In genomic region chr9:35139231-35139744, GRCm38 (mm10) we compare ENCODE assay signal across 27 mouse cellular contexts. TPM values are rescaled to one million over a fixed set of nuclear protein-coding genes. Genes with fewer than 3 reads are reported as not detected.
DNase-seq lines count a peak whose midpoint lies in the region; ATAC-seq and TF ChIP-seq lines count a peak whose summit lies in the region.
"Had no signal": no experiment of that assay in that cellular context is flagged by ENCODE, and none has a peak within 500 bp of the region (broad histone marks: within the 10 kb centered on the region; RNA-seq: fewer than 3 reads in every experiment).

No protein-coding gene starts in this region.

- TF ChIP-seq POLR2A in liver, adult 2 months (IDR thresholded peaks at IDR 0.05; ENCODE audit: extremely low read depth, insufficient read depth, low read length), result no peak

- H3K27me3 ChIP-seq in liver, adult 2 months (ENCODE audit: control insufficient read depth, insufficient read depth, low read length), result no peaks in the 10 kb centered on the region
- no peaks in the 10 kb centered on the region for H3K27me3 ChIP-seq in liver, embryonic 11.5 days (replicated peaks; ENCODE audit: control insufficient read depth, insufficient read depth, low read length)
- no peaks in the 10 kb centered on the region for H3K27me3 ChIP-seq in midbrain, embryonic 10.5 days (ENCODE audit: low read depth, poor library complexity, severe bottlenecking)
- no peaks in the 10 kb centered on the region for H3K27me3 ChIP-seq in midbrain, embryonic 15.5 days (replicated peaks)
- no peaks in the 10 kb centered on the region for H3K27me3 ChIP-seq in liver, postnatal 0 days (ENCODE audit: insufficient read depth, low read length)
- H3K27me3 ChIP-seq: embryonic facial prominence, embryonic 12.5 days; forebrain, embryonic 13.5 days; heart, embryonic 12.5 days had no signal

- peaks cover 39% of the 10 kb centered on the region for H3K4me1 ChIP-seq in liver, adult 2 months (ENCODE audit: control insufficient read depth, insufficient read depth, low read length)
- peaks cover 3% of the 10 kb centered on the region; the same call in 1 of the 2 replicates for H3K4me1 ChIP-seq in liver, embryonic 11.5 days (replicated peaks; ENCODE audit: control insufficient read depth, insufficient read depth, low read length)
- peaks cover 9% of the 10 kb centered on the region; the same call in 1 of the 2 replicates for H3K4me1 ChIP-seq in midbrain, embryonic 10.5 days
- H3K4me1 ChIP-seq in midbrain, embryonic 15.5 days, result no peaks in the 10 kb centered on the region
- H3K4me1 ChIP-seq in liver, postnatal 0 days (ENCODE audit: insufficient read depth), result peaks cover 22% of the 10 kb centered on the region
- H3K4me1 ChIP-seq: embryonic facial prominence, embryonic 12.5 days; forebrain, embryonic 13.5 days had no signal

- ATAC-seq in liver, embryonic 11.5 days (replicated peaks; ENCODE audit: low FRiP score), result no peak
- ATAC-seq in midbrain, embryonic 15.5 days (replicated peaks), result no peak
- no peak for ATAC-seq in liver, postnatal 0 days
- ATAC-seq: CD4-positive, CD25-positive, alpha-beta regulatory T cell, adult 4 months; forebrain, embryonic 13.5 days; forebrain, embryonic 16.5 days; hindbrain, postnatal 0 days; inflammation-experienced regulatory T-cells, adult 6 months had no signal

- DNase-seq in liver, adult 2 months (ENCODE audit: extremely low read depth, low read depth, low spot score), result peak; percentile 91
- DNase-seq in liver, embryonic 11.5 days (ENCODE audit: low spot score), result no peak
- no peak for DNase-seq in midbrain, embryonic 10.5 days (ENCODE audit: low spot score)
- DNase-seq in gonadal fat pad, adult 2 months (ENCODE audit: low read depth), result peak; percentile 65
- DNase-seq in liver, postnatal 0 days, result no peak
- no peak for DNase-seq in cerebellum, adult 11 months
- DNase-seq: adrenal gland, adult 2 months; adrenal gland, postnatal 14 days; cerebellum, adult 11-12 months; cerebellum, adult 8-10 months; cerebellum, postnatal 10 days; gastrocnemius, postnatal 10 days; gastrocnemius, postnatal 36 days; heart, adult 18-20 months; heart, postnatal 14 days; heart, postnatal 4 days had no signal

- no peak overlapping the region for H3K4me2 ChIP-seq in liver, embryonic 11.5 days
- no peak overlapping the region for H3K4me2 ChIP-seq in midbrain, embryonic 15.5 days
- no peak overlapping the region for H3K4me2 ChIP-seq in liver, postnatal 0 days (ENCODE audit: low read depth, low read length)
- H3K4me2 ChIP-seq: embryonic facial prominence, embryonic 12.5 days; forebrain, embryonic 13.5 days; heart, embryonic 12.5 days; hindbrain, embryonic 14.5 days had no signal

- no peak for TF ChIP-seq CTCF in liver, adult 2 months (IDR thresholded peaks at IDR 0.05; ENCODE audit: low read depth, low read length)
- TF ChIP-seq CTCF in liver, postnatal 0 days (IDR thresholded peaks at IDR 0.05; ENCODE audit: low read depth), result no peak

- peak overlapping the region; percentile 62 for H3K9ac ChIP-seq in liver, adult 2 months (ENCODE audit: low read depth, low read length)
- no peak overlapping the region for H3K9ac ChIP-seq in liver, embryonic 11.5 days (ENCODE audit: low read depth, low read length)
- no peak overlapping the region for H3K9ac ChIP-seq in midbrain, embryonic 15.5 days
- H3K9ac ChIP-seq in liver, postnatal 0 days (replicated peaks), result no peak overlapping the region
- H3K9ac ChIP-seq: embryonic facial prominence, embryonic 12.5 days; forebrain, embryonic 13.5 days; heart, embryonic 12.5 days; hindbrain, embryonic 14.5 days had no signal

- TF ChIP-seq EP300 in liver, postnatal 0 days (IDR thresholded peaks at IDR 0.05; ENCODE audit: low read depth), result no peak

- H3K36me3 ChIP-seq in liver, adult 2 months (ENCODE audit: control insufficient read depth, insufficient read depth, low read length), result no peaks in the 10 kb centered on the region
- H3K36me3 ChIP-seq in liver, embryonic 11.5 days (ENCODE audit: control insufficient read depth, insufficient read depth, low read length), result peaks cover 2% of the 10 kb centered on the region; the same call in 1 of the 2 replicates
- H3K36me3 ChIP-seq in midbrain, embryonic 10.5 days, result peaks cover 20% of the 10 kb centered on the region
- no peaks in the 10 kb centered on the region for H3K36me3 ChIP-seq in midbrain, embryonic 15.5 days (replicated peaks)
- peaks cover 5% of the 10 kb centered on the region; the same call in 1 of the 2 replicates for H3K36me3 ChIP-seq in liver, postnatal 0 days (replicated peaks; ENCODE audit: insufficient read depth, low read length)

- 26% methylated on average over 5 of the region's 5 CpGs for WGBS in liver, adult 2 months
- 86% methylated on average over 4 of the region's 5 CpGs for WGBS in liver, embryonic 11.5 days
- WGBS in midbrain, embryonic 10.5 days, result 84% methylated on average over 5 of the region's 5 CpGs
- WGBS in midbrain, embryonic 15.5 days, result 81% methylated on average over 5 of the region's 5 CpGs
- 70% methylated on average over 5 of the region's 5 CpGs for WGBS in liver, postnatal 0 days (ENCODE audit: insufficient replicate concordance)

- no peaks in the 10 kb centered on the region for H3K79me2 ChIP-seq in liver, adult 2 months (ENCODE audit: control insufficient read depth, insufficient read depth, low read length)

- H3K4me3 ChIP-seq in liver, adult 2 months (ENCODE audit: insufficient read depth, low read depth, low read length), result no peak overlapping the region
- no peak overlapping the region for H3K4me3 ChIP-seq in liver, embryonic 11.5 days (ENCODE audit: low read depth, low read length)
- H3K4me3 ChIP-seq in midbrain, embryonic 10.5 days, result no peak overlapping the region
- H3K4me3 ChIP-seq in midbrain, embryonic 15.5 days, result no peak overlapping the region
- H3K4me3 ChIP-seq in liver, postnatal 0 days (ENCODE audit: low read depth, low read length), result no peak overlapping the region
- H3K4me3 ChIP-seq: embryonic facial prominence, embryonic 12.5 days; erythroblast, embryonic 14.5 days; forebrain, embryonic 10.5 days; forebrain, embryonic 13.5 days; heart, embryonic 12.5 days had no signal

- peak overlapping the region; percentile 95 for H3K27ac ChIP-seq in liver, adult 2 months (replicated peaks; ENCODE audit: insufficient read depth, low read depth, low read length)
- no peak overlapping the region for H3K27ac ChIP-seq in liver, embryonic 11.5 days (ENCODE audit: low read depth, low read length)
- 0 out of 2 replicates have a peak overlapping the region, but pooled peaks have one; percentile 55 for H3K27ac ChIP-seq in midbrain, embryonic 10.5 days (replicated peaks)
- H3K27ac ChIP-seq in midbrain, embryonic 15.5 days, result no peak overlapping the region
- peak overlapping the region; percentile 73; the same call in 1 of the 2 replicates for H3K27ac ChIP-seq in liver, postnatal 0 days (ENCODE audit: low read depth)
- H3K27ac ChIP-seq: embryonic facial prominence, embryonic 12.5 days; forebrain, embryonic 10.5 days; forebrain, embryonic 13.5 days; hindbrain, embryonic 14.5 days; hindbrain, postnatal 0 days had no signal

- H3K9me3 ChIP-seq in liver, embryonic 11.5 days (ENCODE audit: control insufficient read depth, low read length), result no peaks in the 10 kb centered on the region
- H3K9me3 ChIP-seq in midbrain, embryonic 10.5 days (replicated peaks), result no peaks in the 10 kb centered on the region
- H3K9me3 ChIP-seq in midbrain, embryonic 15.5 days, result no peaks in the 10 kb centered on the region
- no peaks in the 10 kb centered on the region for H3K9me3 ChIP-seq in liver, postnatal 0 days (ENCODE audit: low read length)
- H3K9me3 ChIP-seq: embryonic facial prominence, embryonic 12.5 days; forebrain, embryonic 10.5 days; forebrain, embryonic 13.5 days; heart, embryonic 12.5 days had no signal

RNA-seq across cellular contexts. Expression of gene St3gal4, which starts 20.2 kb away (rescaled TPM):
- total RNA-seq in liver, adult 2 months (2014; rRNA removed), result 72.2 and 74.6 TPM in 2 replicates
- polyA plus RNA-seq in liver, adult 2 months (2012; rRNA removed), result 26.5 TPM in 2 replicates
- polyA plus RNA-seq in liver, embryonic 11.5 days (2014; fragmentation: Nextera tagmentation; extraction: Ambion mirVana), result 34.8 and 40.1 TPM in 2 replicates
- polyA plus RNA-seq in midbrain, embryonic 10.5 days (2016; fragmentation: Nextera tagmentation; extraction: Ambion mirVana), result 10.7 and 11.2 TPM in 2 replicates
- 13.0 and 14.3 TPM in 2 replicates for polyA plus RNA-seq in midbrain, embryonic 15.5 days (2015; fragmentation: Nextera tagmentation; extraction: Ambion mirVana)
- 4.9 and 9.5 TPM in 2 replicates for polyA plus RNA-seq in gonadal fat pad, adult 2 months (2012; rRNA removed)
- 23.6 and 26.5 TPM in 2 replicates for polyA plus RNA-seq in liver, postnatal 0 days (2015; fragmentation: Nextera tagmentation; extraction: Ambion mirVana)

RNA-seq across cellular contexts. Expression of gene Dcps, which starts 36.6 kb away (rescaled TPM):
- 21.0 and 21.2 TPM in 2 replicates for total RNA-seq in liver, adult 2 months (2014; rRNA removed)
- polyA plus RNA-seq in liver, adult 2 months (2012; rRNA removed), result 24.0 and 27.4 TPM in 2 replicates
- polyA plus RNA-seq in liver, embryonic 11.5 days (2014; fragmentation: Nextera tagmentation; extraction: Ambion mirVana), result 90.9 and 95.2 TPM in 2 replicates
- 108 TPM in 2 replicates for polyA plus RNA-seq in midbrain, embryonic 10.5 days (2016; fragmentation: Nextera tagmentation; extraction: Ambion mirVana)
- polyA plus RNA-seq in midbrain, embryonic 15.5 days (2015; fragmentation: Nextera tagmentation; extraction: Ambion mirVana), result 80.3 and 81.2 TPM in 2 replicates
- polyA plus RNA-seq in gonadal fat pad, adult 2 months (2012; rRNA removed), result 34.5 and 37.4 TPM in 2 replicates
- polyA plus RNA-seq in liver, postnatal 0 days (2015; fragmentation: Nextera tagmentation; extraction: Ambion mirVana), result 23.7 and 23.9 TPM in 2 replicates

Comparison
In these comparisons a context has a peak if more than half of its experiments do, and no peak if none do; other contexts are left out.
1. DNase-seq: peak in liver, adult 2 months (single experiment) and gonadal fat pad, adult 2 months (single experiment); none in liver, embryonic 11.5 days (single experiment), midbrain, embryonic 10.5 days (single experiment), liver, postnatal 0 days (single experiment) and cerebellum, adult 11 months (single experiment).
2. H3K27ac ChIP-seq: peak in liver, adult 2 months (single experiment), midbrain, embryonic 10.5 days (single experiment) and liver, postnatal 0 days (single experiment); none in liver, embryonic 11.5 days (single experiment) and midbrain, embryonic 15.5 days (single experiment).